Mouse (Mus musculus): Measurements from ENCODE around the gene Ccn2. TPM values are rescaled to one million over a fixed set of nuclear protein-coding genes. Genes with fewer than 3 reads are reported as not detected.
"Not testable (repeated sequence)": the region's sequence is repeated elsewhere in the genome, so short reads cannot be mapped to it uniquely, and the experiment has no call there.

The Ccn2 gene
- total and polyA plus RNA-seq, 2 experiments from 2014 or later = 5.3 to 7.7 TPM

DNA sequence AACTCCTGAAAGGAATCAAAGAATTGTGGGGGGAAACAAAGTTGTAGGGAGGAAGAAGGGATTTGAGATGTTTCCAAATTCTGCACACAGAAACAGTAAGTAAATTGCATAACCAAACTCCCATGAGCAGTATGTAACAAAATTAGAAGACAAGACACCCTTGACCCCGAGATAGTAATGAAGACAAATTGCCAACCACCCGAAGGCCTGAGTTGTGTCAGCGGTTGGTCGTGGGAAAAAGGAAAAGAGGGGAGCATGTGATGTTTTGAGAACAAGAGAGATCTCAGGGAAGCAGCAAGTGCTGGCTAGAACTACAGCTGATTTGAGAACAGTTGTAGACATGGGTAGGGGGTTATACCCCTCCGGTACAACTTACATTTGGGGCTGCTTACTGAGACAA, 4.6 kb downstream of the Ccn2 start:
- Histone ChIP-seq H3K4me1 (ENCODE audit: insufficient read depth, low read length) (no peaks in the 10 kb centered on the region; the same call in 1 of the 2 replicates), H3K27me3 (ENCODE audit: insufficient read depth, low read length) (no peaks in the 10 kb centered on the region), H3K36me3 (ENCODE audit: insufficient read depth, low read length) (no peaks in the 10 kb centered on the region), H3K9ac (replicated peaks; ENCODE audit: low read length) (no peak overlapping the region), H3K4me3 (ENCODE audit: low read length) (no peak overlapping the region), H3K9me3 (ENCODE audit: low read length) (no peaks in the 10 kb centered on the region), H3K27ac (no peak overlapping the region), H3K4me2 (ENCODE audit: low read depth, low read length) (no peak overlapping the region)
- DNase-seq (ENCODE audit: low spot score) (no peak), ATAC-seq (no peak)
- WGBS = 68% methylated on average over 5 of the region's 5 CpGs
- TF ChIP-seq CTCF (IDR thresholded peaks at IDR 0.05; ENCODE audit: low read depth) = no peak

DNA sequence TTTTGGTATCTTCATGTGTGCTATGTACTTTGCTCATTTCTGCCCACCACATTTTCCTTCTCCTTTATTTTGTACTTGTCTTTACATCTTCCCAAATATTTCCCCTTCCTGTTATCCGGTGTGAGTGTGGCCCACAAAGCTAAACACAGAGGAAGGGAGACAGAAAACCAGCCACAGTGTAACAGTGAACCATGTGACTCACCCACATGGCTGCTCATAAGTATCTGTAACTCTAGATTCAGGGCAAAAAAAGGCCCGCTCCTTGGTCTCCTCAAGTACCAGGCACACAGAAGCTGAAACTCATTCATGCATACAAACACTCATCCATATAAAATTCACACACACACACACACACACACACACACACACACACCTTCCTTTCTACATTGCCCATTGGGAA, 7.8 kb downstream of the Ccn2 start:
- DNase-seq (ENCODE audit: low spot score) = no peak
- no peaks in the 10 kb centered on the region for H3K27me3 ChIP-seq (ENCODE audit: insufficient read depth, low read length)
- WGBS = 85% methylated on average over 2 of the region's 2 CpGs
- no peaks in the 10 kb centered on the region for H3K4me1 ChIP-seq (ENCODE audit: insufficient read depth, low read length)
- no peak overlapping the region for H3K9ac ChIP-seq (replicated peaks; ENCODE audit: low read length)
- no peak overlapping the region for H3K4me3 ChIP-seq (ENCODE audit: low read length)
- no peak for ATAC-seq
- no peak overlapping the region for H3K4me2 ChIP-seq (ENCODE audit: low read depth, low read length)
- H3K9me3 ChIP-seq (ENCODE audit: low read length) = no peaks in the 10 kb centered on the region
- H3K27ac ChIP-seq = no peak overlapping the region
- no peaks in the 10 kb centered on the region for H3K36me3 ChIP-seq (ENCODE audit: insufficient read depth, low read length)
- TF ChIP-seq CTCF (IDR thresholded peaks at IDR 0.05; ENCODE audit: low read depth) = no peak

DNA sequence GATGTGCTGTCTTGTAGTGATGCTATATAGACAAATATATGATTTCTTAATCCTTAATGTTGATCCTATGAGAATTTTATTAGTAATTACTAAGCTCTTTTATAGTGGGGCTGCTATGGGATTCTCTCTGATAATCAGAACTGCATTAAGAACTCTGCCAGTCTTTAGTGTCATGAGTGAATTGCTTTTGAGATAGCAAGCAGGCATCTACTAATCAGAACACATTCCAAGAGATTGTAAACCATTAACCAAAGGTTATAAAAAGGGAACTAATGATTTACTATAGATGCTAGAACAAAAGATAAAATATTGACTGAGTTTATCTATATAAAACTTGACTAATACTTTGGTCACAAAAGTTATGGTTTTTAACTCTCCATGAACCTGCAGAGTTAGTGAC, 8.5 kb downstream of the Ccn2 start:
- no peak overlapping the region for H3K4me3 ChIP-seq (ENCODE audit: low read length)
- no peaks in the 10 kb centered on the region for H3K9me3 ChIP-seq (ENCODE audit: low read length)
- H3K36me3 ChIP-seq (ENCODE audit: insufficient read depth, low read length) = no peaks in the 10 kb centered on the region
- H3K9ac ChIP-seq (replicated peaks; ENCODE audit: low read length) = no peak overlapping the region
- H3K27ac ChIP-seq = no peak overlapping the region
- no peaks in the 10 kb centered on the region for H3K27me3 ChIP-seq (ENCODE audit: insufficient read depth, low read length)
- no peak for DNase-seq (ENCODE audit: low spot score)
- no peaks in the 10 kb centered on the region for H3K4me1 ChIP-seq (ENCODE audit: insufficient read depth, low read length)
- no peak overlapping the region for H3K4me2 ChIP-seq (ENCODE audit: low read depth, low read length)
- TF ChIP-seq CTCF (IDR thresholded peaks at IDR 0.05; ENCODE audit: low read depth) = no peak
- ATAC-seq = no peak

DNA sequence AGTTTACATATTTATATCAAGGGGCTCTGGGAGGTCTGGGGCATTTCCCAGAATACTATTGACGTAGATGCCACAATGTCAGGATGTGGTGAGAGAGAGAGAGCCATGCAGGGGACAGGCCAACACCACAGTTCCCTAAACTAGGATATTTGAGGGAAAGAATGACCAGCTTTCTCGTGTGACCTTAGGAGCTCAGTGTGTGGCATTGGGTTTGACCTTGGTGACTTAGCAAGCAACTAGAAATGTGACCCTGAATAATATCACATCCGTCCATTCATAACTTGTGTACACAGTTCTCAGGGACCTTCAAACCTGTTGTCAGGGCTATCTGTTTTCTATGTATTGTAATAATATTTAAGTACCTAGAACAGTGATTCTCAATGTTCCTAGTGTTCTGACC, 13.9 kb downstream of the Ccn2 start:
- ATAC-seq (no peak), DNase-seq (ENCODE audit: low spot score) (no peak)
- no peak overlapping the region for H3K27ac ChIP-seq
- 87% methylated on average over 3 of the region's 3 CpGs for WGBS
- H3K4me2 ChIP-seq (ENCODE audit: low read depth, low read length) = no peak overlapping the region
- H3K36me3 ChIP-seq (ENCODE audit: insufficient read depth, low read length) = no peaks in the 10 kb centered on the region
- no peaks in the 10 kb centered on the region for H3K9me3 ChIP-seq (ENCODE audit: low read length)
- no peak overlapping the region for H3K9ac ChIP-seq (replicated peaks; ENCODE audit: low read length)
- no peak for TF ChIP-seq CTCF (IDR thresholded peaks at IDR 0.05; ENCODE audit: low read depth)
- no peak overlapping the region for H3K4me3 ChIP-seq (ENCODE audit: low read length)
- no peaks in the 10 kb centered on the region for H3K27me3 ChIP-seq (ENCODE audit: insufficient read depth, low read length)
- no peaks in the 10 kb centered on the region for H3K4me1 ChIP-seq (ENCODE audit: insufficient read depth, low read length)

DNA sequence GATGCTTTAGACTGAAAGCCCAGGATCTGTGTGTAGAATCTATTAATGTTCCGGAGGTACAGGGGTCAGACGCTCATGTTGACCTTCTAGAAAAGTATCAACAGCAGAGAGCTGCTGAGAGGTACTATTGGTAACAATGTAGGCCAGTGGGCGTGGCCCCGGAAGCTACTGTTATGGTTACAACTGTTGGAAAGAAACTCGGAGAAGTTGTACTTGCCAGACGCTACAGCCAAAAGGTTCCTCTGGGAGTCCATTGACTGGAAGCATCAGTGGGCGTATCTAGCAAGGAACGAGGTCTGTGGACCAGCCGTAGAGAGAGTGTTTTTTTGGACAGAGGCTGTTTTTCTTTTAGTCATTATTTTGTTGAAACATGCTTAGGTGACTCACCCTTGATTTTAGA, 14.5 kb downstream of the Ccn2 start:
- H3K27me3 ChIP-seq (ENCODE audit: insufficient read depth, low read length) = no peaks in the 10 kb centered on the region
- H3K9ac ChIP-seq (replicated peaks; ENCODE audit: low read length) = no peak overlapping the region
- H3K36me3 ChIP-seq (ENCODE audit: insufficient read depth, low read length) = no peaks in the 10 kb centered on the region
- H3K4me1 ChIP-seq (ENCODE audit: insufficient read depth, low read length) = no peaks in the 10 kb centered on the region
- 90% methylated on average over 9 of the region's 9 CpGs for WGBS
- no peak for TF ChIP-seq CTCF (IDR thresholded peaks at IDR 0.05; ENCODE audit: low read depth)
- ATAC-seq = no peak
- no peak overlapping the region for H3K27ac ChIP-seq
- DNase-seq (ENCODE audit: low spot score) = no peak
- no peak overlapping the region for H3K4me2 ChIP-seq (ENCODE audit: low read depth, low read length)
- H3K9me3 ChIP-seq (ENCODE audit: low read length) = no peaks in the 10 kb centered on the region
- no peak overlapping the region for H3K4me3 ChIP-seq (ENCODE audit: low read length)

DNA sequence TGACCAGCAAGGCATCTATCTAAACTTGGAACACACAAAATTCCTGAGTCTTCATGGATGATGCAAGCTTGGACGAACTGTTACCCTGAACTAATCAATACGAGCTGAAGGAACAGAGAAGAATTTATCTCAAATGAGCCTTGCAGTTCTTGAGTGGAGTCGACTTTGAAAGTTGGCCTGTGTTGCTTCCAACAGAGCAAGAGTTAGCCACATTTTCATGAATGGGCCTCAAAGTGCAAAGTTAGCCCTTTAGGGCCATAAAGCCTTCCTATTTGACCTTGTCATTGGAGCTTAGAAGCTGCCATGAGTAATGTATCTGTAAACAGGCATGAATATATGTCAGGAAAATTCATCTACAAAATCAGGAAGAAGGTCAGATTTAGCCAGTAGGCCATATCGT, 19.5 kb downstream of the Ccn2 start:
- WGBS = 92% methylated on average over 4 of the region's 4 CpGs
- Histone ChIP-seq H3K27ac (no peak overlapping the region), H3K4me2 (ENCODE audit: low read depth, low read length) (no peak overlapping the region), H3K9ac (replicated peaks; ENCODE audit: low read length) (no peak overlapping the region), H3K27me3 (ENCODE audit: insufficient read depth, low read length) (no peaks in the 10 kb centered on the region), H3K4me3 (ENCODE audit: low read length) (no peak overlapping the region), H3K9me3 (ENCODE audit: low read length) (no peaks in the 10 kb centered on the region), H3K36me3 (ENCODE audit: insufficient read depth, low read length) (no peaks in the 10 kb centered on the region), H3K4me1 (ENCODE audit: insufficient read depth, low read length) (no peaks in the 10 kb centered on the region)
- TF ChIP-seq CTCF (IDR thresholded peaks at IDR 0.05; ENCODE audit: low read depth) = no peak
- DNase-seq (ENCODE audit: low spot score) (no peak), ATAC-seq (no peak)

DNA sequence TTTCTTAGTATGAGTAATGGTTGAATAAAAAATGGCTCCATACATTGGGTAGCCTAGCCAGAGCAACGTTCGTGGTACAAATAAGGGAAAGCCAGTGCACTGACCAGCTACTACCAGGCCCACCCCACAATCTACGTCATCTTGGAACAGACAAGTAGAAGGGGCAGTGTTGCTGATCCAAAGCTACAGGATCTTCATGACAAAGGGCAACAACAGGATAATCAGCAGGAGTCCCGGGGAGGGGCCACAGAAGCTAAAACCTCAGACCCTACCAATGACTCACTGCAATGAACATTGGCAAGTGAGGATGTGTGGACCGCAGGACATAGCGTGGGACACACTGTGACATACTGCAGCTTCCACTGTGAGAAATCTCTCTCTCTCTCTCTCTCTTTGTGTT, 20.6 kb downstream of the Ccn2 start:
- Histone ChIP-seq H3K27me3 (ENCODE audit: insufficient read depth, low read length) (no peaks in the 10 kb centered on the region), H3K36me3 (ENCODE audit: insufficient read depth, low read length) (no peaks in the 10 kb centered on the region), H3K9ac (replicated peaks; ENCODE audit: low read length) (no peak overlapping the region), H3K27ac (no peak overlapping the region), H3K4me2 (ENCODE audit: low read depth, low read length) (no peak overlapping the region), H3K4me3 (ENCODE audit: low read length) (no peak overlapping the region), H3K9me3 (ENCODE audit: low read length) (no peaks in the 10 kb centered on the region), H3K4me1 (ENCODE audit: insufficient read depth, low read length) (no peaks in the 10 kb centered on the region)
- ATAC-seq (no peak), DNase-seq (ENCODE audit: low spot score) (no peak)
- no peak for TF ChIP-seq CTCF (IDR thresholded peaks at IDR 0.05; ENCODE audit: low read depth)
- 85% methylated on average over 6 of the region's 6 CpGs for WGBS

DNA sequence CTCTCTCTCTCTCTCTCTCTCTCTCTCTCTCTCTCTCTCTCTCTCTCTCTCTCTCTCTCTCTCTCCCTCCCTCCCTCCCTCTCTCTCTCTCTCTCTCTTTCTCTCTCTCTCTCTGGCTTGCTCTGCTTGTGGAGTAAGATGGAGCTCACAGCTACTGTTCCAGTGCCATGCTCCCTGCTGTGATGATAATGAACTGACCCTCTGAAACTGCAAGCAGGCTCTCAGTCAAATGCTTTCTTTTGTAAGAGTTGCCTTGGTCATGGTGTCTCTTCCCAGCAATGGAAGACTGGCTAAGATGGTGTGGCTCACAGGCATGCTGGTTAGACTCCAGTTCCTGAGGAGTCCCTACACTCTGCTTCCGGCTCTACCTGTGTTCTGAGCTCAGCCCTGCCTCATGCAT, 21.3 kb downstream of the Ccn2 start:
- WGBS = 90% methylated on average over 1 of the region's 1 CpGs
- H3K36me3 ChIP-seq (ENCODE audit: insufficient read depth, low read length); H3K4me3 ChIP-seq (ENCODE audit: low read length); DNase-seq (ENCODE audit: low spot score); H3K4me1 ChIP-seq (ENCODE audit: insufficient read depth, low read length); ATAC-seq; H3K9ac ChIP-seq (replicated peaks; ENCODE audit: low read length); H3K9me3 ChIP-seq (ENCODE audit: low read length); H3K27ac ChIP-seq; H3K27me3 ChIP-seq (ENCODE audit: insufficient read depth, low read length); H3K4me2 ChIP-seq (ENCODE audit: low read depth, low read length): not testable (repeated sequence)

Measured in hindbrain, postnatal 0 days (tissue).